Mouse (Mus musculus) kidney, adult 2 months (tissue): ENCODE measurements around the gene Tmem19. TPM values are rescaled to one million over a fixed set of nuclear protein-coding genes. Genes with fewer than 3 reads are reported as not detected.
"Not testable (repeated sequence)": the region's sequence is repeated elsewhere in the genome, so short reads cannot be mapped to it uniquely, and the experiment has no call there.

Experiments used
- DNase-seq: peaks from one replicate; pipeline ENCODE4 v3.0.0; 2021
- H3K27ac ChIP-seq: fragments of 200-500 bp; 2 replicates; pipeline ENCODE4 v1.5.1; 2012; ENCODE audit warnings: low read depth, low read length, control low read depth, inconsistent platforms; ENCODE audit not compliant: insufficient read depth
- H3K27me3 ChIP-seq: fragments of 200-500 bp; replicated peaks from 2 replicates; pipeline ENCODE4 v1.6.1; 2012; ENCODE audit warnings: mild to moderate bottlenecking, moderate library complexity, low read length, inconsistent platforms; ENCODE audit not compliant: control insufficient read depth, insufficient read depth
- H3K36me3 ChIP-seq: fragments of 200-500 bp; 2 replicates; pipeline ENCODE4 v1.6.1; 2012; ENCODE audit warnings: mild to moderate bottlenecking, moderate library complexity, low read length, inconsistent platforms; ENCODE audit not compliant: control insufficient read depth, insufficient read depth
- H3K4me1 ChIP-seq: fragments of 200-500 bp; 2 replicates; pipeline ENCODE4 v1.6.1; 2011; ENCODE audit warnings: low read length; ENCODE audit not compliant: control insufficient read depth, insufficient read depth
- H3K4me3 ChIP-seq: fragments of 200-500 bp; 2 replicates; pipeline ENCODE4 v1.5.1; 2011; ENCODE audit warnings: mild to moderate bottlenecking, low read depth, low read length, control low read depth; ENCODE audit not compliant: insufficient read depth
- CTCF ChIP-seq: fragments of 200-500 bp; conservative IDR thresholded peaks from 2 replicates; pipeline ENCODE4 v1.5.1; 2011; ENCODE audit warnings: low read depth, mild to moderate bottlenecking, control low read depth, low read length, moderate library complexity, mixed read lengths; ENCODE audit not compliant: insufficient read depth, insufficient read length
- POLR2A ChIP-seq: fragments of 200-500 bp; IDR thresholded peaks from one replicate; pipeline ENCODE4 v1.6.1; 2011; ENCODE audit warnings: low read depth, low read length, control low read depth
- WGBS: fragments of 180-500 bp; shearing (Covaris S2); methylation state at CpG from one replicate; pipeline ENCODE4 v1.1.7; 2018; 5-methylcytosine and 5-hydroxymethylcytosine counted together
- polyA plus RNA-seq: library from polyadenylated mRNA; depleted of rRNA; stranded (reverse); fragments of >200 nt; gene quantifications from 2 replicates; pipeline ENCODE4 v1.2.3, GENCODE M21; 2012

Gene Tmem19
- polyA plus RNA-seq, 1 experiment = 84.0 TPM

DNA sequence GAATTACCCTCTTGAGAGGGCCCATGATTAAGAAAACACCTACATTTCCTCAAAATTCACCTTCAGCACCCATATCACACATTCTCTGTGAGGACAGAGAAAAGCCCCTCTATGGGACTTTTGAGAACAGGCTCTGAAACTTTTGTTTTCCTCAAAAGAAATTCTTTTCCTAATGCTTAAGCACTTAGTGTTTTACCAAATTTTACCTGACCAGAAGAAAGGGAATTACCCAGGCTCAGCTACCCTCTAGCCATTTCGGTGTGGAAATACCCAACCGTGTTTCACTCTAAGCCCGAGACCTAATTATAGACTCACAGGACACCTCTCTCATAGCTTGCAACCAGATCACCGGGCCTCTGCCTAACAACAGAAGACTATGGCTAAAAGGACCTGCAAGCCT is 29.3 kb downstream of the Tmem19 start:
- H3K4me1 ChIP-seq = no peaks in the 10 kb centered on the region
- H3K4me3 ChIP-seq = no peak overlapping the region
- 85% methylated on average over 4 of the region's 4 CpGs for WGBS
- no peaks in the 10 kb centered on the region for H3K27me3 ChIP-seq
- no peak for DNase-seq
- TF ChIP-seq POLR2A (no peak), CTCF (no peak)
- no peaks in the 10 kb centered on the region for H3K36me3 ChIP-seq
- H3K27ac ChIP-seq = no peak overlapping the region

DNA sequence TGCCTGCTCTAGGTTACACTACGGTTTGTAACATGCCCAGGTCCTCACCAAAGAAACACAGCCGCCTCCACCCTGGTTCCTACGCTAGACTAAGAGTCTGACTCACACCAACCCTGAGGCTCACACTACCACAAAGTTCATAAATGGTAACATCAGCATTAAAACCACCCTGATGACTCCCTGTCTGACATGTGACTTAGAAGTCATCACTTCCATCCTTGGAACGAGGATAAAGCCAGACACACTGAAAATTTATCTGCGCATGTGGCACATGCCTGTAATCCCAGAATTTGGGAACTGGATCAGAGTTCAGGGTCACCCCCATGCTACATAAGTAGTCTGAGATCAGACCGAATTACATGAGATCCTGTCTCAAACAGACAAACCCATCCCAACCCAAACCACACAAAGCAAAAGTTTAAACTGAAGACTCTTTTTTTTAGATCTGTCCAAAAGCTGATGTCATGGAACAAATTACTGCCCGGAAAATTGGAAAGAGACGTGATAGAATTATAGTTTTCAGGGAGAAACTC is 29.8 kb downstream of the Tmem19 start:
- no peaks in the 10 kb centered on the region for H3K36me3 ChIP-seq
- H3K27ac ChIP-seq = no peak overlapping the region
- no peaks in the 10 kb centered on the region for H3K4me1 ChIP-seq
- H3K27me3 ChIP-seq = no peaks in the 10 kb centered on the region
- no peak overlapping the region for H3K4me3 ChIP-seq
- 76% methylated on average over 8 of the region's 8 CpGs for WGBS
- DNase-seq = no peak
- TF ChIP-seq CTCF (no peak), POLR2A (no peak)

DNA sequence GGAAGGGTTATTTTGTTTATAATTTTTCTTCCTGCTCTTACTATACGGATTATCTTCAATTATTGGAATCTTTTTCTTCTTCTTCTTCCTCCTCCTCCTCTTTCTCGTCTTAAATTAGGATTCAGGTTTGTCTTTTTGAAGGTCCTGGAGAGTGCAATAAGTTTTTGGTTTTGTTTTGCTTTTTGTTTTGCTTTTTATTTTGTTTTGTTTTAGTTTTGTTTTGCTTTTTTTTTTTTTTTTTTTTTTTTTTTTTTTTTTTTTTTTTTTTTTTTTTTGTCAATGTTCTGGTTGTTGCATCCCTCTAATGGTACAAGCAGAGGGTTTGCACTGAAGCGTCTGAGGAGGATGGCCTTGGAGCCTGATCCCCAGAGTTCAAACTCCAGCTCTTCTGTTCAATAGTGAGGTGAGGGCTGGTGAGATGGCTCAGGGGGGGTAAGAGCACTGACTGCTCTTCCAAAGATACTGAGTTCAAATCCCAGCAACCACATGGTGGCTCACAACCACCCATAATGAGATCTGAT is 33.2 kb downstream of the Tmem19 start:
- H3K4me1 ChIP-seq = no peaks in the 10 kb centered on the region
- no peaks in the 10 kb centered on the region for H3K36me3 ChIP-seq
- H3K27ac ChIP-seq = no peak overlapping the region
- 65% methylated on average over 3 of the region's 3 CpGs for WGBS
- H3K27me3 ChIP-seq = no peaks in the 10 kb centered on the region
- no peak for DNase-seq
- no peak for TF ChIP-seq CTCF
- TF ChIP-seq POLR2A = no peak
- H3K4me3 ChIP-seq = no peak overlapping the region

DNA sequence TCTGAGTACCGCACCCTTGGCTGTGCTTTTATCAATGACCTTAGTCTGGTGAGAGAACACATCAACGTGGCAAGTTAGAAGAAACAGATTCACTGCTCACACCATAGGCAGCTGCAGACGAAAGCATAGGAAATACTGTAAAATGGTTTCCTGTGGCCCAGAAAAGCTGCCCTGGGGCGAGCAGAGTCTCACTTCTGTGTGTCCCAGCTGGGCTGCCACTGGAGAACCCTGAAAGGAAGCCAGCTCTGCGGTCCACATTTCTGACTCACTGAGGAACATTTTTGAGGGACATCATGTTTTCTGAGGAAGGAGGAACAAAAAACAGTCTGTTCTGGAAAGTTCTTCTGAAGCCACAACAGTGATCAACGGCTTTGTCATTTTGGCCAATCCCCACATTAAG is 33.8 kb downstream of the Tmem19 start:
- Histone ChIP-seq H3K4me3 (no peak overlapping the region), H3K36me3 (no peaks in the 10 kb centered on the region), H3K27ac (no peak overlapping the region), H3K4me1 (no peaks in the 10 kb centered on the region), H3K27me3 (no peaks in the 10 kb centered on the region)
- TF ChIP-seq POLR2A = no peak
- TF ChIP-seq CTCF = no peak
- peak; percentile 47 for DNase-seq
- WGBS = 63% methylated on average over 6 of the region's 6 CpGs

DNA sequence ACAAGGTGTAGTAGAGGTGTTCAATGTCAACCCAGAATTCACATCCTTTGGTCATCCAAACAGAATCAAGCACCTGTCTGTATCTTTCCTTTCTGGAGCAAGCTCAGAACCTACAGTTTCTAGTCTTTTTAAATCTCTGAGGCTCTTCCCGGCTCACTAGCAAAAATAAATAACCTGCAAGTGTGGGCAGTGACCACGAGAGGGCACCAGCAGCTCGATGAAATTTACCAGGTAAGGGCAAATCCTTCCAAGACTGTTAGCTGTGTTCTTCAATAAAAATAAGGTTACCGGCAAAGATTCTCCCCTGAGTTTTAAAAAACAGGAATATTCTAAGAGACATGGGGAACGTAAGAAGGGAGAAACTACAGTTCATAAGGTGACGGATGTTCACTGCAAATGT is 39.0 kb downstream of the Tmem19 start:
- peak; percentile 83 for DNase-seq

DNA sequence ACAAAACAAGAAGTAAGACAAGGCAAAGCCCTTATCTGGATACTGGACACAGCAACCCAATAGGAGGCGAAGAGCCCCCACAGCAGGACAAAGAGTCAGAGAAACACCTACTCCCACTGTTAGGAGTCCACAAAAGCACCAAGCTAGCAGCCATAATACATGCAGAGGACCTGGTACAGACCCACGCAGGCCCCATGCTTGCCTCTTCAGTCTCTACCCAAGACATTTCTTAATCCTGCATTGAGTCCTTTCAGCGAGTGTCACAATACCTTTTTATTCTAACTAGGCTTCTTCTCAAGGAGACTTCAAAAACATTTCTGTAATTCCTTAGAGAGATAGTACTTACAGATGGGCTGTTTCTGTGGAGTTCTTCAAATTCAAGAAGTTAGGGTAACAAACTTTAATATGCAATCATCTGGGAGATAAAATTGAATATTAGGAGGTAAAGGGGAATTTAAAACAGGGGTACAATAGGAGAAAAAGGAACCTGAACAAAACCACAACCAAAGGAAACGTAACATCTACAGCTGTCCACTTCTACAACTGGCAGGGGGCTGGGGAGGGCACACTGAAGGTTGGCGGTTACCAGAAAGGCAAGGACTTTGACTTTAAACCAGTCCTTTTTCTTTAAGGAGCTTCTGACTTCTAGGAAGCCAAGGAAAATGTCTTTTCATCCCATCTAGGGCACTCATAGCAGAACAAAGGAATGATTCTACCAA is 40.8 kb downstream of the Tmem19 start:
- H3K4me1 ChIP-seq = peaks cover 1% of the 10 kb centered on the region; the same call in 1 of the 2 replicates
- H3K27me3 ChIP-seq = no peaks in the 10 kb centered on the region
- 92% methylated on average over 5 of the region's 5 CpGs for WGBS
- no peak for DNase-seq
- TF ChIP-seq CTCF = no peak
- TF ChIP-seq POLR2A = no peak
- no peaks in the 10 kb centered on the region for H3K36me3 ChIP-seq
- H3K4me3 ChIP-seq = no peak overlapping the region
- no peak overlapping the region for H3K27ac ChIP-seq

More for the DNA sequence above, 39.0 kb downstream of the Tmem19 start:
- TF ChIP-seq POLR2A = no peak
- peak; percentile 83 for TF ChIP-seq CTCF
- WGBS = 7% methylated on average over 6 of the region's 6 CpGs
- no peaks in the 10 kb centered on the region for H3K4me1 ChIP-seq
- H3K36me3 ChIP-seq = no peaks in the 10 kb centered on the region
- no peak overlapping the region for H3K4me3 ChIP-seq
- no peaks in the 10 kb centered on the region for H3K27me3 ChIP-seq
- H3K27ac ChIP-seq = no peak overlapping the region

DNA sequence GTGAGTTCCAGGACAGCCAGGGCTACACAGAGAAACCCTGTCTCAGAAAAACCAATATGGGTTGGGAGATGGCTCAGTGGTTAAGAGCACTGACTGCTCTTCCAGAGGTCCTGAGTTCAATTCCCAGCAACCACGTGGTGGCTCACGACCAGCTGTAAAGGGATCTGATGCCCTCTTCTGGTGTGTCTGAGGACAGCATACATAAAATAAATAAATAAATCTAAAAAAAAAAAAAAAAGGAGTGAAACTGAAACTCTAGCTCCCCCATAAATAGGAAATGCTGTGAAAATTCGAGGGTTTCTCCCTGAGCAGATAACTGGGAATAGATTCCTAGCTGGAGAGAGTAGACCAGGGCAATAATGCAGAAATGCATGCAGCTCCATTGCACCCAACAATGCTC is 43.9 kb downstream of the Tmem19 start:
- not testable (repeated sequence) for H3K4me1 ChIP-seq, DNase-seq, H3K27me3 ChIP-seq, H3K4me3 ChIP-seq, H3K36me3 ChIP-seq, H3K27ac ChIP-seq
- 56% methylated on average over 3 of the region's 3 CpGs for WGBS

DNA sequence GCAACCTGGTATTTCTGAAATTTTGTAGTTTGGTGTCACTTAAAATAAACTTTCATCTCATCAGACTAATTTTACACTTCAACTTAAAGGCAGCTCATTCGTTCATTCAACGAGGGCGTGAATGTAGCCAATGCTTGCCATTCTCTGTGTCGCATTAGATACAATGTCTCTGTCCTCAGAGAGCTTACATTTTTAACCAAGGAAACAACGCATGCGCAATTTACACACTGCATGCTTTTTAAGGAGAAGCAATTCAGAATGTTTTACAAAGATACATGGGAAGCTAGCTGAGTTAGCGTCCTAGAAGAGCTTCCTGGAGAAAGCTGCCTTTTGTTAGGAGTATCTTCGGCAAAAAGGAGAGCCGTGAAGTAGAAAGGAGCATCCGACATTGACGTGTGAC is 46.0 kb downstream of the Tmem19 start:
- TF ChIP-seq POLR2A = no peak
- TF ChIP-seq CTCF = no peak
- no peaks in the 10 kb centered on the region for H3K36me3 ChIP-seq
- no peak overlapping the region; the same call in 1 of the 2 replicates for H3K4me3 ChIP-seq
- 0 out of 2 replicates have a peak overlapping the region, but pooled peaks have one; percentile 58 for H3K27ac ChIP-seq
- 65% methylated on average over 11 of the region's 11 CpGs for WGBS
- no peak for DNase-seq
- peaks cover 23% of the 10 kb centered on the region for H3K4me1 ChIP-seq
- no peaks in the 10 kb centered on the region for H3K27me3 ChIP-seq
